Mouse (Mus musculus) heart, adult 2 months (tissue): Measurements from ENCODE around the gene Defb47.

Experiments used
- CTCF ChIP-seq: fragments of 200-600 bp; IDR thresholded peaks from 2 replicates; pipeline ENCODE4 v1.8.1; 2022; ENCODE audit warnings: antibody characterized with exemption, mild to moderate bottlenecking, moderate library complexity
- POLR2A ChIP-seq: fragments of 200-500 bp; IDR thresholded peaks from 2 replicates; pipeline ENCODE4 v1.6.1; 2011; ENCODE audit warnings: mild to moderate bottlenecking, low read depth, low read length, control low read depth; ENCODE audit not compliant: insufficient read depth

DNA sequence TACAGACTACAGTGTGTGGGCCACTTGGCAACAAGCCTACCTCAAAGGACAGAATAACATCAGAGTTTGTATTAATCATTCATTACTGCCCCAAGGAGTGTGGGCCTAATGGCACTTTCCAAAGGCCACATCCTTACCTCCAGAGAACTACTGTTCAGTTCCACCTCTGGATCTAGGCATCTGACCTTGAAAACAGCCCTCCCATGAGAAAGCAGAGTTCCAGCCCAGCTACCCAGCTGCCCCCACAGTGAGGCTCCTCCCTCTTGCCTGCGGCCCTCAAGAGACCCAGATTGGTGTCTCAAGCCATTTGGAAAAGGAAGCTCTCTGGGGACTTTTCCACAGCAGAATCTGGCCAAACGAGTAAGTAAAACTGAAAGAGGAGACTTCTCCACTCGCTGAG, 48.8 kb downstream of the Defb47 start, which contains the start of gene Defb42:
- TF ChIP-seq CTCF (no peak), POLR2A (no peak)
